Mouse (Mus musculus) layer of hippocampus, adult 2 months (tissue): ENCODE measurements around the gene Sumf1. TPM values are rescaled to one million over a fixed set of nuclear protein-coding genes. Genes with fewer than 3 reads are reported as not detected.

Source experiments
- DNase-seq, 2 experiments: peaks; one replicate each; pipeline ENCODE4 v3.0.0; 2022; ENCODE audit warnings: low spot score in 2 of 2
- H3K27ac ChIP-seq: fragments of 200-600 bp; 2 replicates; pipeline ENCODE4 v1.8.1; 2022
- H3K4me3 ChIP-seq: fragments of 200-600 bp; 2 replicates; pipeline ENCODE4 v1.8.1; 2022; ENCODE audit warnings: mild to moderate bottlenecking
- CTCF ChIP-seq: fragments of 200-600 bp; conservative IDR thresholded peaks from 2 replicates; pipeline ENCODE4 v1.8.1; 2022; ENCODE audit warnings: antibody characterized with exemption, mild to moderate bottlenecking, moderate library complexity
- total RNA-seq, 2 experiments: library from RNA; stranded (reverse); gene quantifications; 2 replicates each; pipeline ENCODE4 v1.2.3; 2021

The Sumf1 gene
- total RNA-seq, 2 experiments from 2014 or later: 20.6 to 21.9 TPM

DNA sequence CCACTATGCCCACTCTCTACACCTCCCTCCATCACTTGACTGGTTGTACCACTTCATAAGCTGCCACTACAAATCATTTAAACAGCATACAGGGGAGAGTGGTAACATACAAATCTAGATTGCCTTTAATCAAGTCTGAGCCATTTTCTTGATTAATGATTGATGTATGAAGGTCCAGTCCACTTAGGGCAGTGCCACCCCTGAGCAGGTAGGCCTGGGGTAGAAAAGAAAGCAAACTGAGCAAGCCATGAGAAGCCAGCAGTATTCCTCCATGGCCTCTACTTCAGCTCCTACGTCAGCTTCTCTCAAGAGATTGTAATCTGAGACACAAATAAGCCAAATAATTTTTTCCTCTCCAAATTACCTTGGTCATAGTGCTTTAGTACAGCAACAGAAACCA lies 94.1 kb downstream of the Sumf1 start:
- no peak for TF ChIP-seq CTCF

DNA sequence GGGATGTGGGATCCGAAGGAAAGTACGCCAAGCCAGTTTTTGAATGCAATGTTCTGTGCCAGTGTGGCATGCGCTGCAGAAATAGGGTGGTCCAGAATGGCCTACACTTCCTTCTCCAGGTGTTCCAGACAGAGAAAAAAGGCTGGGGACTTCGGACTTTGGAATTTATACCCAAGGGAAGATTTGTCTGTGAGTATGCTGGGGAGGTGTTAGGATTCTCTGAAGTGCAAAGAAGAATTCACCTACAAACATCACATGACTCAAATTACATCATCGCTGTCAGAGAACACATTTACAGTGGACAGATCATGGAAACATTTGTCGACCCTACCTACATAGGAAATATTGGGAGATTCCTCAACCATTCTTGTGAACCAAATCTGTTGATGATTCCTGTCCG lies 109.5 kb downstream of the Sumf1 start:
- H3K27ac ChIP-seq: no peak overlapping the region
- H3K4me3 ChIP-seq: no peak overlapping the region
- TF ChIP-seq CTCF: no peak
- no peak for DNase-seq

More for the DNA sequence above, 94.1 kb downstream of the Sumf1 start:
- DNase-seq: no peak
- H3K4me3 ChIP-seq: no peak overlapping the region
- no peak overlapping the region for H3K27ac ChIP-seq

DNA sequence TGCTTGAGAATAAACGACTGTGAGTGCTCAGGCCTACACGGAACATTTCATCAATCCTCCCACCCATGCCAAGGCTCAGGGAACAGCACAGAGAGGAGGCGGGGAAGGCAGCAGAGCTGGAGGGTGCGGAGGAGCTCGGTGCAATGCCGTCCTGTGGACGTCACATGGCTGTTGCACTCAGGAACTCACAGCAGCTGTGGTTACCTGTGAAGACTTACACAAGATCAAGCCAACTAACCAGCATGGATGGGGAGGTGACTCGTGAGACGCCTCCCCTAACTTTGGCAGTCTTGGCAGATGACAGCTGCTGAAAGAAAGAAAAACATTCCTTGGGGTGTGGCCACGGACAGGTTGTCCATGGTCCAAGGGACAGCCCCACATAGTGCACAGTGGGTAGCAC lies 110.8 kb downstream of the Sumf1 start:
- DNase-seq: peak in 1 of 2 experiments; percentile 35
- TF ChIP-seq CTCF: no peak
- Histone ChIP-seq H3K27ac (peak overlapping the region; percentile 57; the same call in 1 of the 2 replicates), H3K4me3 (no peak overlapping the region)

GRCm38 (mm10) chr6:108073931-108074330 lies 111.5 kb downstream of the Sumf1 start:
- DNase-seq: no peak
- Histone ChIP-seq H3K4me3 (no peak overlapping the region), H3K27ac (peak overlapping the region; percentile 57)
- no peak for TF ChIP-seq CTCF

- Histone ChIP-seq H3K4me3 (no peak overlapping the region), H3K27ac (peak overlapping the region; percentile 57; the same call in 1 of the 2 replicates)
- TF ChIP-seq CTCF: no peak
- DNase-seq: no peak
Observed at GRCm38 (mm10) chr6:108073071-108073470, 112.3 kb downstream of the Sumf1 start.

- Histone ChIP-seq H3K27ac (no peak overlapping the region), H3K4me3 (no peak overlapping the region)
- DNase-seq: no peak
- TF ChIP-seq CTCF: no peak
Observed at GRCm38 (mm10) chr6:108070947-108071346, 114.4 kb downstream of the Sumf1 start.

DNA sequence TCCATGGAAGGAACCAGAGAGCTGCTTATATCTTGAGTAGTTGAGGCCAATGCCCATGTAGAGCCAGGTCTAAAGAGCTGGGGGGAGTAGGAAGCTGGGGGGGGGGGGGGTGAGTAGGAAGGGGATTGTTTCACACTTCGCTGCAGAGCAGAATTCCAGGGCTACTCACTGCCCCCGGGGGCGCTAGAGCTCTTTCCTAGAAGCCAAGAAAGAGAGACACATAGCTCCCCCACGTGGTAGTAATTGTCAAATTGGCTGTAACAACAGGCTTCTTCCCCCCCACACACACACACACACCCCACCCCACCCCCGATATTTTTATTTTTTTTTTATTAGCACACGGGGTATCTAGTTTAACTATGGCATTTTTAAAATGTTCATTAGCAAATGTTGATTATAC lies 119.8 kb downstream of the Sumf1 start:
- Histone ChIP-seq H3K4me3 (peak overlapping the region; percentile 73), H3K27ac (peak overlapping the region; percentile 94)
- peak; percentile 85 to 90 for DNase-seq
- peak; percentile 66 for TF ChIP-seq CTCF

DNA sequence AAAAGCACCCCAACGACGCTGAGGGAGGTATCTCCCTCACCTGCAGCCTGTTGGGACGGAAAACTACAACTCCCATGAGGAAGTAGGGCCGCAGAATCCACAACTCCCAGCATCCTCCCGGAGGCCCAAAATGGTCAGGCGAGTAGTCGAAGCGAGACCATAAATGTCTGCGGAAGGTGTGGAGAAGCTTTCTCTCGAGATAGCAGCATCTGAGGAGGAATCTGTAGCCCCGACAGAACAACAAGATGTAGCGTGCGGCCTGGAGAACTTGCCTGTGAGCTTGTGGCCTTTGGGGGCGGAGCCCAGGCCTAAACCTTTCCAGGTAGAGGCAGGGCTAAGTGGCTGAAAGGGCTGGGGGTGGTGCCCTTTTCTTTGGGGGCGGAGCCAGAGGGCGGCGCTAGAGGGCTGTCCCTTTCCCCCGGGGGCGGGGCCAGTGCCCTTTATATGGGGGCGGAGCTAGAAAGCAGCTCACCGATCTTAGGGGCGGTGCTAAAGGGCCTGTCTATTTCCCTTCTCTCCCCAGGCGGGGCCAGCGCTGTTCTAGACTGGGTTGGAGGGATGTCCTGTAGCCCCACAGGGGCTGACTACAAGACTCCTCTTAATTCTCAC lies 120.4 kb downstream of the Sumf1 start, which contains the start of gene Setmar:
Setmar (plus strand) TSS at position 128 of the 609 bp plus-strand sequence.
- peak; percentile 97 for DNase-seq
- TF ChIP-seq CTCF: no peak; the same call in 1 of the 2 replicates
- H3K4me3 ChIP-seq: peak within 1 kb of the TSS; percentile 73
- H3K27ac ChIP-seq: peak within 1 kb of the TSS; percentile 94

DNA sequence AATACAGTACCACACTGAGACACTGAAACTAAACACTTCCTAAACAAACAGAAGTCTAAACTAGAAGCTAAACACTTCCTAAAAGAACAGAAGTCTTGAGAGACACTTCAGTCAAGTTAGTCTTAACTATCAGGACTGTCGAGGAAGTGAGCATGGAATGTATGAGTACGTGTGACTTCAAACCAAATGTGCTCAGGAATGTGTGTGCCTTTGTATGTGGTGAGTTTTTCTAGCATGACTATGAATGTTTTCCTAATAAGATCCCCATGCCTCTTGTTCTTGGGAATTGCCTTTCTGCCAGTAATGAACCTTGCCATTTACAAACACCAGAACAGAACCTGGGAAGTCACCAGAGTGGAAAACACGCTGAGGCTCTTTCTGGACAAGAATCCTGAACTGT lies 124.3 kb downstream of the Sumf1 start:
- no peak for DNase-seq
- TF ChIP-seq CTCF: no peak
- Histone ChIP-seq H3K27ac (no peak overlapping the region), H3K4me3 (no peak overlapping the region)

- Histone ChIP-seq H3K27ac (peak overlapping the region; percentile 68), H3K4me3 (no peak overlapping the region)
- no peak for TF ChIP-seq CTCF
- no peak for DNase-seq
Observed at GRCm38 (mm10) chr6:108058066-108058465, 127.3 kb downstream of the Sumf1 start.

DNA sequence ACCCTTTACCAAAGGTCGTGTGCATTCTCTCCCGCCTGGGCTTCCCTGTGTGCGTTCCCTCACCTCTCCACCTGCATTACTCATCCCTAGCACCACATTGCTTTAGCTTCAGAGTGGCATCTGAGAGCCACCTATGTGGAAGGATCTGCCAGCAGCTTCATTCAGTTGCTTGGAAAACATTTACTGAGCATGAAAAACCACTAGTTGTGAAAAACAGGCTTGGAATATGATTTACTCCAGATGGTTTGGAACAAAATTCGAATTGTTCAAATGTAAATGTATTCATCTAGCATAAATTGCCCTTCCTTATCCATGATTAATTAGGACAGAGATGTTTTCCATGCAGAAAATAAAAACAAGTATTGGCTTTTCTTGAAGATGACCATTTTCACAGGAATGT lies 128.0 kb downstream of the Sumf1 start:
- Histone ChIP-seq H3K27ac (peak overlapping the region; percentile 68), H3K4me3 (no peak overlapping the region)
- peak in 1 of 2 experiments; percentile 18 for DNase-seq
- no peak for TF ChIP-seq CTCF

Other genes with a start within 250 kb of the Sumf1 start
- 1 to 10 TPM; 7.6 to 9.0 TPM for gene Setmar, start 120.5 kb downstream of the Sumf1 start, total RNA-seq
- gene Itpr1, start 27.5 kb upstream of the Sumf1 start, total RNA-seq: 100 to 1,000 TPM; 317 to 337 TPM